Mouse (Mus musculus): ENCODE measurements around the gene Pcnx3. TPM values are rescaled to one million over a fixed set of nuclear protein-coding genes. Genes with fewer than 3 reads are reported as not detected.

The Pcnx3 gene
- 10 to 100 TPM; 69.7 to 82.6 TPM for total RNA-seq (2021)
- long read RNA-seq, partial matches to known transcripts = 9 of 13 reads
- long read RNA-seq, other reads (novel, unspliced or antisense) = 4 of 13 reads

- DNase-seq (ENCODE audit: low spot score in 2 of 2) = peak; percentile 96 to 98
Observed at GRCm38 (mm10) chr19:5688200-5689087, at the start of gene Pcnx3, which contains the start of gene Map3k11. Pcnx3 (minus strand) TSS chr19:5688908. Map3k11 (plus strand) TSS chr19:5688742.

DNA sequence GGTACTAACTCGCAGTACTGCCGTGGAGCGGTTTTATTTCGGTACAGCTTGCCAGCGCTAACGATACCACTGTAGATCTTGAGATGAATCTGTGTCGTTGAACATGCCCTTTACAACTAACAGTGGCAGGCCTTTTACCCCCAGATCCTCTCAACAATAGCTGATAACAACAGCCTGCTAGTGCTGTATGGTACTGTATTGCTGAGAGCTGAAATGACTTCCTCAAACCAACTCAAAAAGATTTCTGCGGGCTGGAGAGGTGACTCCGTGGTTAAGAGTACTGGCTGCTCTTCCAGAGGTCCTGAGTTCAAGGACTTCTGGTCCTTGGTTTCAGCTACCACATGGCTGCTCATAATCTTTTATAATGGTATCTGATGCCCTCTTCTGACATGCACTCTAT lies 45.6 kb upstream of the Pcnx3 start:
- no peak for DNase-seq (ENCODE audit: low spot score in 2 of 2)

- peak; percentile 92 to 93 for DNase-seq (ENCODE audit: low spot score in 2 of 2)
Observed at GRCm38 (mm10) chr19:5731264-5731978, 42.7 kb upstream of the Pcnx3 start.

DNA sequence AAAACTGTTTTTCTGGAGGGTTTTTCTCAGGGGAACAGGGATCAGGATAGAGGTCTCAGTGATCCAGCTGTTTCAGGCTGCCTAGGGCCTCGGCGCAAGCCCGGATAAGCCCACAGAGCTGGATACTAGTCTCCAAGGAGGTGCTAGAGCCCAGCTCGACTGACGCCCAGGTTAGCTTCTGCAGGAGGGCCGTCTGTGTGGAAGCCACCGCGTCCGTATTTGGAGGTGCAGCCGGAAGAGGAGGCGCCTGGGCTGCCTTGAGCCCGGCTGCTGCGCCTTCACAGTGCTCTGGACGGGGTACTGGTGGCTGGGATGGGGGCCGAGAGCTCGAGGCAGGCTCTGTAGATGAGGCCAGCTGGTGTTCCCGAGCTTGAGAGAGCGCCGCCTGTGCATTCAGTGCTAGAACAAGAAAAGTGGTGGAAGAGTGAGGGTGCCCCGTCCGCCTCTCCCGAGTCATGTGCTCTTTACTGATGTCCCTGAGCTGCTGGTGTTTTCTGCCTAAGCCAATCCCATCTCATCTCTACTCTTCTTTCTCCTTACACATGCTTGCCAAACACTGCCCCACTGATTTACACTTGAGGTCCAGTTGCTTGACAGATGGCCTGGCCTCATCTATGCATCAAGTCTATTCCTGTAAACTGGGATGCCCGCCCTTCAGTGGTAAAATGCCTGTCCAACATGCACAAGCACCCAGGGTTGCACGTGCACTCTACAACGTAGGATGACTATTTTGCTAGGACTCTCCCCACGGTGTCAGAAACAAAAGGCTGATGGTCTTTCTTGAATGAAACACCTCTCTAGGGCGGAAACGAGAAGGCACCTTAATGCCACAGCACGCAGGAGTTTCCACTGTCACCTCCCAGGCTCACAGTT lies 41.8 kb upstream of the Pcnx3 start:
- no peak for DNase-seq (ENCODE audit: low spot score in 2 of 2)

DNA sequence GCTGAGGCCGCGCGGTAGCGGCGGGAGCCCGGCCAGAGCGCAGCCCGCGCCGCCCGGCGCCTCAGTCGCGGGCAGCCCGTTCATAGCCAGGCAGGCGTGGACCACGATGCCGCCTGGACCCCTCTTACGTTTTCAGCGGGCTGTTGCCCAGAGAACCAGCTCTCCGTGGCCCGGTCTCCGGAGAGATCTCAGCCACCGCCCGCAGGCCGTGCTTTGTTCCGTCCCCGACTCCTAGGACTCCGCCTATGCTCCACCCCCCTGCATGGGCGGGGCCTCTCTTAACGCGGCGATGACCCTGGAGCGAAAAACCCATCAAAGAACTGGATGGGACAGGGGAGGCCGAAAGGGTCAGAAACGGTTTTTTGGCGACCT lies 40.7 kb upstream of the Pcnx3 start, which contains the start of gene Fam89b:
Gene Fam89b, minus strand, starts transcription at position 210 of the 372 bp plus-strand sequence.
- DNase-seq (ENCODE audit: low spot score in 2 of 2) = peak; percentile 84 to 88

GRCm38 (mm10) chr19:5728631-5729443 lies 40.1 kb upstream of the Pcnx3 start:
- DNase-seq (ENCODE audit: low spot score in 2 of 2) = peak; percentile 70 to 75

DNA sequence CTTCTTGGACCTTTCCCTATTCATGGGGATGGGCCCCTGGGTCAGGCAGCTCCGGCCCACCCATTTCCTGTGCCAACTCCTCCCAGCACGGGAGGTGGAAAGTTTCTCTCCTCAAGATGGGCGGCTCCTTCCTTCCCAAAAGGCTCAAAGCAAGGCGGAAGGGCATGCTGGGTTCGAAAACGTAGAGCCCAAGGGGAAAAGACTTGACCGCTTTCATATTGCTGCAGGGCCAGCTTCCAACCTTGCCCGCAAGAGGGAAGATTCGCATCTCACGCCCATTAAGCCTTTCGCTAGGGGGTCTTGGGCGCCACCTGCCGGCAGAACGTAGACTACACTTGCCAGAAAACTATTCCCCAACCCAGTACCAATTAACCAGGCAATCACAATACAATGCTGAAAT lies 39.0 kb upstream of the Pcnx3 start:
- DNase-seq (ENCODE audit: low spot score in 2 of 2) = peak; percentile 94 to 95

- no peak for DNase-seq (ENCODE audit: low spot score in 2 of 2)
Observed at GRCm38 (mm10) chr19:5726961-5727578, 38.4 kb upstream of the Pcnx3 start.

GRCm38 (mm10) chr19:5725767-5726515 lies 37.2 kb upstream of the Pcnx3 start, which contains the start of gene Ehbp1l1:
Ehbp1l1 (minus strand) TSS chr19:5726317.
- DNase-seq (ENCODE audit: low spot score in 2 of 2) = peak in 1 of 2 experiments; percentile 45

DNA sequence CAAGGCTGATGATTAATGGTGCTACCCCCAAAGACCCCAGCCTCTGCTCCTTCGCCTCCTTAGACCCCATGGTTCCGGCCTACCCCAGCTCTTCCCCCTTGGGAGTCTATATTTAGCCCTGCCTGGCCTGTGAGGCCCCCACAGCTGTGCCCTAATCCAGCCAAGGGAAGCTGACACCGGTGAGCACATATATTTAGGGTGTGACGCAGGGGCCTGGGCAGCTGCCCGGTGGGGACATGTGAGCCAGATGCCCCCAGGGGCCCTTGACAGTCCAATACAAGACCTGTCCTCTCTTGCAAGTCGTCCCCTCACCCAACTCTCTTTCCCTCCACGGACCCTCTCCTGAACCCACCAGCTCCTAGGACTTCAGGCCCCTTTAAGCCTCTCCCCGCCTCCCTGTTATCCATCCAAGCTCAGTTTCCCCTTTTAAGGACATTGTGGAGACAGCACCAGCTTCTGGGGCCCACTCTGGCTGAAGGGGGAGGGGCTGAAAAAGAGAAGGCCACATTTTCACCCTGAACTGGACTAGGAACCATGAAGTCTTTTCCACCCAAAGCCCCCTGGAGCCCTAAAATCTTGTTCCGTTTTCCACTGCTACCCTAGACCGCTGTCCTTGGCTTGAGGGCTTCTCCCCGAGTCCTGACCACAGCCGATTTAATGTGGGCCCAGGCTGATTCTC lies 36.5 kb upstream of the Pcnx3 start:
- DNase-seq (ENCODE audit: low spot score in 2 of 2) = no peak

- DNase-seq (ENCODE audit: low spot score in 2 of 2) = no peak
Observed at GRCm38 (mm10) chr19:5724549-5724941, 35.8 kb upstream of the Pcnx3 start.

GRCm38 (mm10) chr19:5723934-5724548 lies 35.3 kb upstream of the Pcnx3 start:
- no peak for DNase-seq (ENCODE audit: low spot score in 2 of 2)

GRCm38 (mm10) chr19:5722848-5723425 lies 34.2 kb upstream of the Pcnx3 start:
- no peak for DNase-seq (ENCODE audit: low spot score in 2 of 2)

DNA sequence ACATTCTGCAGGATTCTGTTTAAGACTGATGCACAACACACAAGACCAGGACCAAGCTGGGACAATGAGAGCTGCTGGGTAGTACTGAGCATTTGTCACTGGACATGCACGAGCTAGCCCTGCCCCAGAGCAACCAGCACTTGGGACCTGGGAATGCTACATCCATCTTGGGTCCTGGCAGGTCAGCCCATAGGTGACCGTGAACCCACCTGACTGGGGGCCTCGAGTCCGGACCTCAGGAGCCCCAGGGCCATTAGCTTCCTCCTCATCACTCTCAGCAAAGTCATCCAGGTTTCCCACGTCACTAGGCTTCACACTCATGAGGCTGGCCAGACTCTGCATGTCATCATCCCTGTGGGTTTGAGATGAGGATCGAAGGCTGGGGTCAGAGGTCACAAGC lies 32.5 kb upstream of the Pcnx3 start:
- no peak for DNase-seq (ENCODE audit: low spot score in 2 of 2)

DNA sequence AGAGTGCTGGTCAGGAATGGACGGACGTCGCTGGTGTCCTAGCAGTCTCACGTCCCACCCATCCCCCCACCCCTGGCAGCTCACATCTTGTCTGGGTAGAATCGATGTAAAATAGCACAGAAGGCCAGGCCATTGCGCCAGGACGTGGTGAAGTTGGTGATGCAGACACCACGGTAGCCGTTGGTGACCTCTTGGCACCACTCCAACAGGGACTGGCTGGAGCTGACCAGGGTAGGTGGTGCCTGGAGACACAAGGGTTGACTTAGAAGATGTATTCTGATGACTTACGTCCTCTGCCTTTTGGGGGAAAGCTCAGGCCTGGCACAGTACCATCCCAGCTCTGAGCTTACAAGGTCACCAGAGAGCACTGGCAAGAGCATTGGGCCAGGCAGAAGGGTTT lies 28.2 kb upstream of the Pcnx3 start:
- no peak for DNase-seq (ENCODE audit: low spot score in 2 of 2)

- peak; percentile 54 to 64 for DNase-seq (ENCODE audit: low spot score in 2 of 2)
Observed at GRCm38 (mm10) chr19:5715793-5716688, 27.3 kb upstream of the Pcnx3 start.
